29 mouse cellular contexts compared by ENCODE assay signal in genomic region chr3:61456598-61456997, GRCm38 (mm10).
"Had no signal": no experiment of that assay in that cellular context is flagged by ENCODE, and none has a peak within 500 bp of the region (broad histone marks: within the 10 kb centered on the region; RNA-seq: fewer than 3 reads in every experiment).

No protein-coding gene starts in this region.

- H3K27me3 ChIP-seq: limb, embryonic 15.5 days; liver, embryonic 12.5 days; liver, embryonic 13.5 days; liver, embryonic 15.5 days; lung, embryonic 15.5 days; megakaryocyte, embryonic 14.5 days; midbrain, embryonic 12.5 days; midbrain, embryonic 13.5 days; midbrain, embryonic 15.5 days had no signal

- H3K4me3 ChIP-seq: left cerebral cortex, adult 2 months; limb, embryonic 15.5 days; liver, embryonic 12.5 days; liver, embryonic 13.5 days; liver, embryonic 15.5 days; lung, embryonic 15.5 days; megakaryocyte, embryonic 14.5 days; midbrain, embryonic 10.5 days; midbrain, embryonic 12.5 days; midbrain, embryonic 13.5 days; midbrain, embryonic 15.5 days; myocyte had no signal

- ATAC-seq: liver, embryonic 12.5 days; liver, postnatal 0 days; lung, postnatal 0 days; midbrain, embryonic 13.5 days; midbrain, embryonic 15.5 days; midbrain, embryonic 16.5 days had no signal

- H3K36me3 ChIP-seq: limb, embryonic 15.5 days; liver, embryonic 12.5 days; liver, embryonic 13.5 days; liver, embryonic 15.5 days; lung, embryonic 15.5 days; midbrain, embryonic 10.5 days; midbrain, embryonic 12.5 days; midbrain, embryonic 13.5 days; midbrain, embryonic 15.5 days had no signal

- DNase-seq: left cerebral cortex, postnatal 4 days; liver; liver, embryonic 13.5 days; liver, postnatal 0 days; lung, adult 18-20 months; lung, adult 2 months; lung, embryonic 14.5 days; lung, postnatal 10 days; lung, postnatal 14 days; lung, postnatal 36 days; lung, postnatal 4 days; midbrain, embryonic 14.5 days had no signal

- H3K27ac ChIP-seq: left cerebral cortex, adult 2 months; limb, embryonic 15.5 days; liver, embryonic 12.5 days; liver, embryonic 13.5 days; liver, embryonic 14.5 days; liver, embryonic 15.5 days; lung, embryonic 15.5 days; macrophage; midbrain, embryonic 10.5 days; midbrain, embryonic 12.5 days; midbrain, embryonic 13.5 days; midbrain, embryonic 15.5 days had no signal

- H3K9ac ChIP-seq: limb, embryonic 15.5 days; liver, embryonic 12.5 days; liver, embryonic 13.5 days; liver, embryonic 14.5 days; liver, embryonic 15.5 days; liver, postnatal 0 days; lung, embryonic 14.5 days; lung, embryonic 15.5 days; midbrain, embryonic 12.5 days; midbrain, embryonic 13.5 days; midbrain, embryonic 15.5 days had no signal

- H3K4me1 ChIP-seq: limb, embryonic 15.5 days; lung, embryonic 15.5 days; midbrain, embryonic 10.5 days; midbrain, embryonic 12.5 days; midbrain, embryonic 13.5 days; midbrain, embryonic 15.5 days had no signal

- H3K4me2 ChIP-seq: limb, embryonic 15.5 days; liver, embryonic 11.5 days; liver, embryonic 12.5 days; liver, embryonic 13.5 days; liver, embryonic 15.5 days; lung, embryonic 14.5 days; lung, embryonic 15.5 days; midbrain, embryonic 11.5 days; midbrain, embryonic 12.5 days; midbrain, embryonic 13.5 days; midbrain, embryonic 15.5 days had no signal

- H3K9me3 ChIP-seq: limb, embryonic 15.5 days; liver, embryonic 12.5 days; liver, embryonic 13.5 days; liver, embryonic 15.5 days; lung, embryonic 15.5 days; midbrain, embryonic 13.5 days; midbrain, embryonic 15.5 days had no signal
